Mouse (Mus musculus): ENCODE data around the gene Gnptab.

The Gnptab gene

DNA sequence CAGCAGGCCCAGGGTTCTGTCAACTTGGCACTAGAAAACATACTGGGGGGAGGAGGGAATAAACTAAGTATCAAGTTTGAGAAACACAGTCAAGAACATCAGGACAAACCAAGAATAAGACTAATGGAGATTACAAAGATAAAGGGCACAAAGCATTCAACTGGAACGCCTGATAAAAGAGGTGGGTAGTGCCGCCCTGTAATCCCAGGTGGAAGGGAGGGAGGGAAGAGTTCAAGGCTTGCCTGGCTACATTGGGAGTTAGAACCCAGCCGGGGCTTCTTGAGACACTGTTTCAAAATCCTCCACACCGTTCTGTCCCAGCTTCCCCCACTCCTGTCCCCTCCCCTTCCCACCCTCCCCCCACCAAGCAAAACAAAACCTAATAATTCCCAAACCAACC is 1.3 kb upstream of the Gnptab start:
- no peak for DNase-seq (ENCODE audit: low spot score)

GRCm38 (mm10) chr10:88380002-88380401 is 1.1 kb downstream of the Gnptab start:
- DNase-seq (ENCODE audit: low spot score), result peak; percentile 22

DNA sequence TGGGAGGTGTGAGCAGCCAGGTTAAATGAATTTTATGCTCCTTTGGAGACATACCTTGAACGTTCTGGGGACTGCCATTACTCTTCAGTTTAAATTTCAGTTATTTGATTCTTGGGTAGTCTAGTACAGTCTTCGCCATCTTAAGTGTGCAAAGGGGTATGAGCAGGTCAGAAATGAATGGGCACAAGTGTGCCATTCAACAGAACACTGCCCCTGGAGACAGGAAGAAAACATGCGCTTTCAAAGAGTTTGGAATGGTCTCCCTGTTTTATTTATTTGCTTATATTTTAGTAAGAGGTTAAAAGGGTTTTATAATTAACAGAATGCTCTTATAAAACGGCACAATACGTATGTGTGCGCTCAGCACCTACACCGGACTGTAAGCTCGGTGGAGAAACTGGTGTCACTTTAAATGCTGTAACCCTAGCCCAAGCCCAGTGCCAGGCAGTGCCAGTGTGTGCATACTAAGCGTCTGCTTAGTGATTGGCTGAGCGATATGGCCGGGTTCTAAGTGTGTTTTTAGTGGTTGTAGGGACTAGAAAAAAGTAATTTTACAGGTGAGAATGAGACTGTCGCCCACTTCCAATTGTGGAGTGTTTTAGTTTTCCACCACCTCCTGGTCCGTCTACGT is 1.6 kb downstream of the Gnptab start:
- no peak for DNase-seq (ENCODE audit: low spot score)

- no peak for DNase-seq (ENCODE audit: low spot score)
Observed at GRCm38 (mm10) chr10:88381286-88381685, 2.4 kb downstream of the Gnptab start.

GRCm38 (mm10) chr10:88382009-88382408 is 3.1 kb downstream of the Gnptab start:
- DNase-seq (ENCODE audit: low spot score), result no peak

- DNase-seq (ENCODE audit: low spot score), result no peak
Observed at GRCm38 (mm10) chr10:88383479-88383878, 4.5 kb downstream of the Gnptab start.

GRCm38 (mm10) chr10:88384081-88384480 is 5.1 kb downstream of the Gnptab start:
- no peak for DNase-seq (ENCODE audit: low spot score)

GRCm38 (mm10) chr10:88385290-88385689 is 6.4 kb downstream of the Gnptab start:
- DNase-seq (ENCODE audit: low spot score), result no peak

DNA sequence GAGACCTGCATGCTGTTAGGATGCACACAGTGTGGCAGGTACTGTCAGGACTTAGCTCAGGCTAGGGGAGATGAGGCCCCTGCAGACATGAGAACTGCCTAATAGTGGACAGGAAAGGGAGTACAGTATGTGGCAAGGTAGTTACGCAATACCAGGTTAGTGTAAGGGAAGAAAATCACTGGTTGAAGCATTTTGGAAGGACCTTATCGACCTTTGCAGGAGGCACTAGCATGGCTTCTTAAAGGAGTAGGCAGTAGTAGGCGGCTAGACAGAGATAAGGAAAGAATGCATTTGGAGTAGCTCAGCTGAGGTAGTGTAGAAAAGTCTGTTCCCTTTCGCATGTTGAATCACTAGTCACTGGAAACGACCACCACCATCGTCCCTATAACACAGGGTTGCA is 6.8 kb downstream of the Gnptab start:
- DNase-seq (ENCODE audit: low spot score), result no peak

DNA sequence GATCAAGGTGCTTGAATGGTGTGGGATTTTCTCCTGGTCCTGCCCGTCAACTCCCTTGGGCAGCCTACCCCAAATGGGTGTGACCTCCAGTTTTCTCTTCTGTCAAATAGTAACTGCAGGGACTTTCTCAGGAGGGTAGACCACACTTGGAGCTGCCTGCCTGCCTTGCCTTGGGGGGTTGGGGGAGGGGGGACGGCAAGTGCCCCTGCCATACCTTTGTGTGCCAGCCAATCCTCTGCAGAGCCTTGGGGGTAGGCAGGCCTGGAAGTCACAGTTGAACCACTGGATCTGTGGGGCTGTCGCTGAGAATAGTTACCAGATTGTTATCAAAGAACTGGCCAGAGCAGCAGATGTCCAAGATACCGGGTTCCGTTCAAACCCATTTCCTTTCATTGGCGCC is 7.3 kb downstream of the Gnptab start:
- DNase-seq (ENCODE audit: low spot score), result no peak

DNA sequence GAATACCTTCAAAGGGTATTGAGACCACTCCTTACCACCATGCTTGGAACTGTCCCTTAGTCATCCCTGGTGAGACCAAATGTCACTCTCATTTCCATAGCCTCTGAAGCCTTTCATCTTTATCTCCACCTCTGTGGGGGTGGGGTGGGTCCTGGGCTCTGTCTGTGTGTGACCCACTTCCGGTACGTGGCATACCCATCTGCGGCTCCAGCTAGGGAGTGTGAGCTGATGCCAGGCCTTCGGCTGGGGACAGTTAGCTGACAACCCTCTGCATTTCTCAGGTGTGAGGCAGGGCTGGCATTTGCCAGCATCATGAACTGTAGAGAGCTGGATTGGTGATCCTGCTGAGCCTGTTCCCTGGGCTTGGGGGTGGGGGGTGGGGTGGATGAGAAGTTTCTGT is 10.6 kb downstream of the Gnptab start:
- DNase-seq (ENCODE audit: low spot score), result no peak

GRCm38 (mm10) chr10:88390096-88390790 is 11.3 kb downstream of the Gnptab start:
- DNase-seq (ENCODE audit: low spot score), result peak; percentile 20

GRCm38 (mm10) chr10:88391495-88391894 is 12.6 kb downstream of the Gnptab start:
- DNase-seq (ENCODE audit: low spot score), result no peak

- no peak for DNase-seq (ENCODE audit: low spot score)
Observed at GRCm38 (mm10) chr10:88392181-88392847, 13.4 kb downstream of the Gnptab start.

GRCm38 (mm10) chr10:88398668-88399243 is 19.8 kb downstream of the Gnptab start:
- no peak for DNase-seq (ENCODE audit: low spot score)

- DNase-seq (ENCODE audit: low spot score), result no peak
Observed at GRCm38 (mm10) chr10:88399271-88399670, 20.3 kb downstream of the Gnptab start.

- DNase-seq (ENCODE audit: low spot score), result no peak
Observed at GRCm38 (mm10) chr10:88403021-88403420, 24.1 kb downstream of the Gnptab start.

GRCm38 (mm10) chr10:88404220-88404619 is 25.3 kb downstream of the Gnptab start:
- DNase-seq (ENCODE audit: low spot score), result no peak

GRCm38 (mm10) chr10:88405812-88406211 is 26.9 kb downstream of the Gnptab start:
- no peak for DNase-seq (ENCODE audit: low spot score)

- DNase-seq (ENCODE audit: low spot score), result no peak
Observed at GRCm38 (mm10) chr10:88407875-88408631, 29.1 kb downstream of the Gnptab start.

DNA sequence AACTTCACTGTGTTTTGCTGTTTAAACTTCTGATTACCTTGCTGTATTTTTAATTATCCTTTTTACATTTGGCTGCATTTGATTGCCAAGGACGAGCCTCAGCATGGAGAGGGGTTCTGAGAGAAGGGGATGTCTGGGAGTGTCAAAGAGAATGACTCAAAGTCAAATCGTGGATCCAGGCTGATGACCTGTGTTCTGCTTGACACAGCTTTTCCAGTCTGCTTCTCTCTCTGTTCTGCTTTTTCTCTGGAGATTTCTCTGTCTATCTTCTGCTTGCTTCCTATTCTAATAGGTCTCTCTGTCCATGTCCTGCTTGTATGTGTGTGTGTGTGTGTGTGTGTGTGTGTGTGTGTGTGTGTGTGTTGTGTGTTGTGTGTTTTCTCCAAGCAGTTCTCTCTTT is 30.8 kb downstream of the Gnptab start:
- DNase-seq (ENCODE audit: low spot score), result no peak

- no peak for DNase-seq (ENCODE audit: low spot score)
Observed at GRCm38 (mm10) chr10:88412290-88412995, 33.5 kb downstream of the Gnptab start.
